Mouse (Mus musculus): ENCODE data around the gene Rbm11.
A peak's percentile ranks its signal among the peaks of the same experiment; 100 is the strongest.

Rbm11 gene

DNA sequence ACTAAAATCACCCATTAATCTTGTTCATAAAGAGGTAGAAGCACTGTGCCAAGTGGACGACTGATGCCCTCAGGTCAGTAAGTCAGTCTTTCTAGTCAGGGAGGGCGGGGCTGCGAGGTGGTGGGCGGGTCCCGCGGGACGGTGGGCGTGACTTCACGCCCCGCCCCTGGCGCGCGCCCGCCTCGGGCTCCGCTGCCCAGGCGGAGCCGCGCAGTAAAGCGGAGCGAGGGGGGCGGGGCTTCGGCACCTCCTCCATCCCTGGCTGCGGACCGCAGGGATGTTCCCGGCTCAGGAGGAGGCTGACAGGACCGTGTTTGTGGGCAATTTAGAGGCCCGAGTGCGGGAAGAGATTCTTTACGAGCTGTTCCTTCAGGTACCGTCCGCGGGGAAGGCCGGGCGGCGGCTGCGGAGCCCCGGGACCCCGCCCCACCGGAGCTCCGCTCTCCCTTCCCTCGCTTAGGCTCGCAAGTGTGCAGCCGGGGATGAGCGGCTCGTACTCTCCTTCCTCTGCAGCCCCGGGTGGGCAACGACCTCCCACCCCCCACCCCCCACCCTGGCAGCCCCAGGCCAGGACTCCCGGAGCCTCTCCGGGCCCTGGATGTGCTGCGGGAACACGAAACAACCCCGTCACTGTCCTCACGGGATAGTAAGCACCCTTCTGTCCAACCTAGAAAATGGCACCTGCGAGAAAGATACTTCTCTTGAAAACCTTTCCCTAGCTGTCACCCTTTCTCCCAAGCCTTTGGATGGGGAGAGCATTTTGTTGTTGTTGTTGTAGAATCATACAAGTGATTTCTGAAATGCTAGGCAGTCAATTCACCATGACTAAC is at the start of gene Rbm11:
Rbm11 (plus strand) TSS at position 174 of the 830 bp plus-strand sequence.
- peak; percentile 63 for DNase-seq (ENCODE audit: low spot score)

DNA sequence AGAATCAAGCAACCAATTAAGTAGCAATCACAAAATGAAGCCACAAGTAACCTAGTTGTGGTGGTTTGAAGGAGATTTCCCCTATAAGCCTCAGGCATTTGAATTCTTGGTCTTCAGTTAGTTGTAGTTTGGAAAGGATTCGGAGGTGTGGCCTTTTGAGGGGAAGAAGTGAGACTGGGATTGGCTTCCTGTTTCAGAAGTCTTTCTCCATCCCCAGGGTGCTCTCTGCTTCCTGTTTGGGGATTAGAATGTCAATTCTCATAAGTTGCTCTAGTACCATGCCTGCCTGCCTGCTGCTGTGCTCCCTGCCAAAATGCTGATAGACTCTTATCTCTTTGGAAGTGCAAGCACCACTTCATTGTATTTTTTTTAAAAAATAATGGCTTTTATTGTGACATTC is 47.3 kb upstream of the Rbm11 start:
- DNase-seq (ENCODE audit: low spot score), result no peak

DNA sequence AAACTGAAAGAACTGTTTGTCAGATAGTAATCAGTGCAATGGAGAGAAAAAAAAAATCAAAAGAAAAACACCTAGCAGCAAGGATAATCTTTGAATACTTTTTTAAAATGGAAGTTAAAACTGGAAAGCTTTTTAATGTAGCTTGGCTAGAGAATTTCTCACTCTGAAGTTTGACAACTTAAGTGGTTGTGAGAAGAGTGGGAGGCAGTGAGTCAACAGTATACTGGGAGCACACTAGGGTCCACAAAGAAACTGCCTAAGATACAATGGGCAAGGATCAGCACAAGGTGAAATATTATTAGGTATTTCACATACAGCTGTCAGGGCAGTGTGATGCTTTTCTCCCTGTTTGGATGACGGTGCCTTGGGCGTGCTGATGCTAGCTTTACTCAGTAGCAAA is 29.7 kb upstream of the Rbm11 start:
- no peak for DNase-seq (ENCODE audit: low spot score)

DNA sequence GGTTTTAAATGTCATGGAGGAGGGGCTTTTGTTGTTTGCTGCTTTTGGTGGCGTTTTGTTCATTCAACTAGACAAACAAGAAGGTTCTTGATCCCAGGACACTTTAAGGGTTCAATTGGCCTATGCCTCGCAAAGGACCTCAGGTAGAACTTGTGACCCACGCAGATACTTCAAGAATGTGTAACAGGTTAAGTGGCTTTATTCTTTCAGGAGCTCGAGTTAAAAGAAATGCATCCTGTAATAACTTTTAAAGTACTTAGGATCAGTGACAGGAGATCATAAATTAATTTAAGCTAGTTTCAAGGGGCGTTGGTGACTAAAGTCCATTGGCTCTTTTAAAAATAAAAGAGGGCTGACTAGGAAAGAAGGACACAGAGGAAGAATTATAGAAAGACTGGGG is 10.4 kb upstream of the Rbm11 start:
- DNase-seq (ENCODE audit: low spot score), result no peak

DNA sequence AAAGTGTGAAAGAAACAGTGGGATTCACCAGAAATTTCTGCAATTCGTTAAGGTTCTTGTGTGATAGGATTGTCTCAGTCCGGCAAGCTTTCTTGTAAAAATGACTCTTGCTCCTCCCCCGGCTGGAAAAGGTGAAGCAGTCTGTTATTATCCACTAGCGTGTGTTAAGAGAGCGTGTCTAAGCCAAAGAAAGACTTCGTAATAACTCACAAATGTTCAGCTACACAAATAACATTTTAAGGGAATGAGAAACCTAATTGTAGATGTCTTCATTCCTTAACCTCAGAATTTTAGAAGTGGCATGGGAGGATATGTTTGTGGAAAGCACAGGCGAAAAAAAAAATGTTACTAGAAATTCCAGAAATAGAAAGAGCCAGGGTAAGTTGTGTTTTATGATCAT is 6.7 kb upstream of the Rbm11 start, which contains the start of gene Lipi:
Lipi (minus strand) TSS at position 101 of the 400 bp plus-strand sequence.
- no peak for DNase-seq (ENCODE audit: low spot score)

DNA sequence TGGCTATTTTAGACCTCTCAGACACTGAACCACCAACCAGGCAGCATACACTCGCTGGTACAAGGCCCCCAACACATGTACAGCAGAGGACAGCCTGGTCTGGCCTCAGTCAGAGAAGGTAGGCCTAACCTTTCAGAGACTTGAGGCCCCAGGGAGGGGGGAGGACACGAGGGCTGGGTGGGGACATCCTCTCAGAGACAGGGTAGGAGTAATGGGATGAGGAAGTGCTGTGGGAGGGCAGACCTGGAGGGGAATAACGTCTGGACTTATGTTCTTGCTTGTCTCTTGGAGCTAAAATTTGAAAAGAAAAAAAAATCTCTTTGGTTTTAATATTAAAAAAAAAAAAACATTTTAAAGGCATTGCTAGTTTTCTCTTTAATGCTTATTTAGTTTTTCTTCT is 6.2 kb upstream of the Rbm11 start:
- DNase-seq (ENCODE audit: low spot score), result no peak

DNA sequence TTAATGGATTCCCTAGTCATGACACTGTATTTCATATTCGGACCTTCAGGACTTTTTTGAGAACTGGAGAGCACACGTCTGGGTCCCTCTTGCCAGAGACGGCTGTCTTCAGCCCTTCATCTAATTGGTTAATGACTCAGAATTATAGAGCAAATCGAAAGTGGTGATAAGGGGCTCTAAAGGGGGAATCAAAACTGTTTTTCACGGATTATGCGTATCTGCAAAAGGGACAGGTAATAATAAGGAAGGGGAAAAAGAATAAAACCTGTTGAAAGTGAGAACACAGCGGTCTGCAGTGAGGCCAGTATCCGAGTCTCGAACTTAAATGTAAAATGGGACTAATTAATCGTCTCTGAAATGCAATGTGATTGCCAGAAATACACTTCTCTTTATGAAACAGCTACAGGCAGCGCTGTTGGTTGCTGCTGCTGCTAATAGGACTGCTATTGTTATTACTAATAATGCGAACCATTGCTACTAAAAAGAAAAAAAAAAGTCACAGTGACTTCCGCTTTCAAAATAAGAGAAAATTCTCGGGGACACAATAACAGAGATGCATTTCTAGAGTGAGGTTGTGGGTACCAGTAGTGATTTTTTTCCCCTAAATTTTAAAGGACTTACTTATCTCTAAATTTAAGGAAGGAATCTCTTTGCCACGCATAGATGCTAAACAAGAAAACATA is 998 bp downstream of the Rbm11 start:
- DNase-seq (ENCODE audit: low spot score), result no peak

DNA sequence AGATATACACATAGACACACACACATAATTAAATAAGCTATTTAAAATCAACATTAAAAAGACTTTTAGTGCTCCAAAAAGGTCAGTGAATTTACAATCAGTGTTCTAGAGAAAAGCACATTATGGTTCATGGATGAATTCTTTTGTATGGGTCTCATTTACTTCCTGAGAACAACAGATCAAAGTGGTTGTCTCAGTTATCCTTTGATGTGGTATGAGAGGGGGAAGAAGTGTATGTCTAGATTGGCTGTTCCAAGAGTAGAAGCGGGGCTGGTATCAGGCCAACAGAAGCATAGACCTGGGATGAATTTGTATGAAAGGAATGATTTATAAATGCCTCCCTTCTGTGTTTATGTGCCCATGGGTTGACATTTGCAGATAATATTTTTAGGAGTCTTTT is 13.8 kb downstream of the Rbm11 start:
- no peak for DNase-seq (ENCODE audit: low spot score)

DNA sequence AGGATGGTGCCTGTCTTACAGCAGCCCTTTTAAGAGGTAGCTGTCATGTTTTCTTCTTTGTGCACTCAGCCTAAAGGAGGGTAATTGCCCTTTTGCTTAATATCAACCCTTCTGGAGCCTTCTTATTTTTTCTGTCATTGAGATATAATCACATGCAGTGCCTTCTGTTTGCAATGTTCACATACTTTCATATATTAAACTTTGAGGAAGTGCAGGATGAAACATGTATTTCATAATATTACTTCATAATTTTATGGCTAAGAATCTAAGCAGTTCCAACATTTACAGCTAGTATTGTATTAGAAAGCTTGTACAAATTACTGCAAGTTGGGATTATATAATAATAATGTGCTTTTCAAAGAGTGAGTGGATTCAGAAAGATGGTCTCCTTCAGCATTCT is 19.9 kb downstream of the Rbm11 start:
- DNase-seq (ENCODE audit: low spot score), result no peak

DNA sequence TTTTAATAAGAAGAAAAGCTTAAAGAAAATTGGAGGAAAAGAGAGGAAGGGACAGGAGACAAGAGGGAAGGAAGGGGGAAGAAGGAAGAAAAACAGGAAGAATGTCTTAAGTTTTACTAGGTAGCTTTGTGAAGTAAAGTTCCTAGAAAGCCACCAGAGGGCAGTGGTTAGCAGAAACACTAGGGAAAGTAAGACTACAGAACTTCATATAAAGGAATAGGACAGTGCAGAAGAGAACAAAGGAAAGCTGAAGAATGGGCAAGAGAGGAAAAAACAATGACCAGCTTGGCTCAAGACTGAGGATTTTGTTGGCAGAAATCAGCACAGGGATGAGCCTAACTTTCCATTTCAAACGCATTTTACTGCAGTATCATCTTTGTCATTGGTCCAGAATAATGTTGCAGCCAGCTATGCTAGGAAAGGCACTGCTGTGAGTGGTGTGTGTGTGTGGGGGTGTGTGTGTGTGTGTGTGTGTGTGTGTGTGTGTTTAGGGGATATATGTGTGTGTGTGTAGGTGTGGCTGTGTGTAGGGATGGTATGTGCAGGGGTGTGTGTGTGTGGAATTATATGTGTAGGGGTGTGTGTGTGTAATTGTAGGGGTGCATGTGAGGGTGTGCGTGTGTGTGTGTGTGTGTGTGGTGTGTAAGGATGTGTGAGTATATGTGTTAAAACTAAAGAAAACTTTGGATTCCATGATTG is 25.2 kb downstream of the Rbm11 start:
- DNase-seq (ENCODE audit: low spot score), result peak; percentile 4

DNA sequence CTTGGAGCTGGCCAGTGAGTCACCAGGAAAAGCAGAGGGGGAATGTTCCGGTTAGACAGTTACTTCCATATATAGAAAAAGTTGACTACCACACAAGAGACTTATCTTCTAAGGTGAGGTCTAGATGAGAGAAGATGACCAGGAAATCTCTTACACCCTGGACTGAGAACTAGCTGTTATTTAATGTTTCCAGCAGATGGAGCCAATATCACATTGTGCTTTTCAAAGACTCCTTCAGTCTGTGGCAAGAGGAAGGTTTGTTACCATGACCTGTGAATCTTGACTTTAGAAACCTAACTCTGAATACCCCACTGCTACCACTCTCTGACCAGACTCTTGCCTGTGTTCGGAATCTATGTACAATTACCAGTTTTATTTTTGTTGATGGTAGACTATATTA is 35.2 kb downstream of the Rbm11 start:
- no peak for DNase-seq (ENCODE audit: low spot score)
